Mouse (Mus musculus): ENCODE measurements around the gene R3hcc1l.

DNA sequence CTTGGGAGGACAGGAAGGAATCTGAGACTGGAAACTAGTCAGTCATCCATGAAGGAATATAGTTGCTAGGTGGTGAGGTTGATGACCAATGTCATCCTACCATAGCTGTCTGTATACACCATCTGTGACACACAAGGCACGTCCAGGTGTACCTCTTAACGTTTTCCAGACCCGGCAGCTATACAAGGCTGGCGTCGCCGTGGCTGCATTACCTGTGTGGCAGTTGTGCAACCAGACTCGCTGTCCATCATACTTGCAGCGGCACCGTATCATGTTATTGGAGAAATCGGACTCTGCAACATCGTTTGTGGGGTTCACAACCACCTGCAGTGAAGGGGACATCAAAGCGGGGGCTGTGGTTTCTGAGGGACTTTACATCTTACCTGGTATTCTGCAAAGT, 78.7 kb downstream of the R3hcc1l start:
- TF ChIP-seq CTCF (conservative IDR thresholded peaks at IDR 0.05; ENCODE audit: low read length) (no peak), POU5F1 (IDR thresholded peaks at IDR 0.05; ENCODE audit: borderline replicate concordance, low read length) (no peak)
